Mouse (Mus musculus) embryonic facial prominence, embryonic 11.5 days (tissue): ENCODE results near the gene Dlat. TPM values are rescaled to one million over a fixed set of nuclear protein-coding genes. Genes with fewer than 3 reads are reported as not detected.

Experiments
- polyA plus RNA-seq: library from polyadenylated mRNA; unstranded; fragments of >200 nt; fragmentation: Nextera tagmentation; extraction: Ambion mirVana; gene quantifications from 2 replicates; pipeline ENCODE4 v1.2.1, GENCODE M21; 2014

Dlat gene
- polyA plus RNA-seq, 1 experiment from 2014 or later: 65.6 TPM

Other genes starting within 250 kb of the Dlat start
- 0.32 and 0.49 TPM in 2 replicates for gene Plet1, start 165.3 kb downstream of the Dlat start, polyA plus RNA-seq
- 59.7 and 64.6 TPM in 2 replicates for gene Pts, start 131.1 kb downstream of the Dlat start, polyA plus RNA-seq
- 2.4 and 3.3 TPM in 2 replicates for gene Il18, start 105.0 kb downstream of the Dlat start, polyA plus RNA-seq
- gene Bco2, start 104.6 kb downstream of the Dlat start, polyA plus RNA-seq: 0.13 and 0.47 TPM in 2 replicates
- not detected in 2 replicates for gene Tex12, start 98.5 kb downstream of the Dlat start, polyA plus RNA-seq
- 302 and 308 TPM in 2 replicates for gene Sdhd, start 56.0 kb downstream of the Dlat start, polyA plus RNA-seq
- gene Timm8b, start 55.9 kb downstream of the Dlat start, polyA plus RNA-seq: 301 and 326 TPM in 2 replicates
- gene Pih1d2, start 42.5 kb downstream of the Dlat start, polyA plus RNA-seq: 3.1 and 5.3 TPM in 2 replicates
- gene Nkapd1, start 42.3 kb downstream of the Dlat start, polyA plus RNA-seq: 30.8 and 35.3 TPM in 2 replicates
- gene Dixdc1, start 79.7 kb upstream of the Dlat start, polyA plus RNA-seq: 24.2 and 25.3 TPM in 2 replicates
- gene 2310030G06Rik, start 86.8 kb upstream of the Dlat start, polyA plus RNA-seq: 3.4 and 3.8 TPM in 2 replicates
- gene Cryab, start 91.5 kb upstream of the Dlat start, polyA plus RNA-seq: 17.4 and 23.2 TPM in 2 replicates
- 3.0 and 4.4 TPM in 2 replicates for gene Hspb2, start 92.6 kb upstream of the Dlat start, polyA plus RNA-seq
- 14.1 and 14.3 TPM in 2 replicates for gene Fdxacb1, start 108.5 kb upstream of the Dlat start, polyA plus RNA-seq
- 41.6 and 43.2 TPM in 2 replicates for gene Alg9, start 115.2 kb upstream of the Dlat start, polyA plus RNA-seq
- gene 1110032A03Rik, start 115.7 kb upstream of the Dlat start, polyA plus RNA-seq: 32.4 and 33.3 TPM in 2 replicates
- 126 and 136 TPM in 2 replicates for gene Ppp2r1b, start 185.5 kb upstream of the Dlat start, polyA plus RNA-seq